Mouse (Mus musculus) right cerebral cortex, postnatal 4 days (tissue): ENCODE data around the gene Rpl6.

ENCODE experiments used
- DNase-seq: peaks from one replicate; pipeline ENCODE4 v3.0.0-alpha.2; 2022

The Rpl6 gene

DNA sequence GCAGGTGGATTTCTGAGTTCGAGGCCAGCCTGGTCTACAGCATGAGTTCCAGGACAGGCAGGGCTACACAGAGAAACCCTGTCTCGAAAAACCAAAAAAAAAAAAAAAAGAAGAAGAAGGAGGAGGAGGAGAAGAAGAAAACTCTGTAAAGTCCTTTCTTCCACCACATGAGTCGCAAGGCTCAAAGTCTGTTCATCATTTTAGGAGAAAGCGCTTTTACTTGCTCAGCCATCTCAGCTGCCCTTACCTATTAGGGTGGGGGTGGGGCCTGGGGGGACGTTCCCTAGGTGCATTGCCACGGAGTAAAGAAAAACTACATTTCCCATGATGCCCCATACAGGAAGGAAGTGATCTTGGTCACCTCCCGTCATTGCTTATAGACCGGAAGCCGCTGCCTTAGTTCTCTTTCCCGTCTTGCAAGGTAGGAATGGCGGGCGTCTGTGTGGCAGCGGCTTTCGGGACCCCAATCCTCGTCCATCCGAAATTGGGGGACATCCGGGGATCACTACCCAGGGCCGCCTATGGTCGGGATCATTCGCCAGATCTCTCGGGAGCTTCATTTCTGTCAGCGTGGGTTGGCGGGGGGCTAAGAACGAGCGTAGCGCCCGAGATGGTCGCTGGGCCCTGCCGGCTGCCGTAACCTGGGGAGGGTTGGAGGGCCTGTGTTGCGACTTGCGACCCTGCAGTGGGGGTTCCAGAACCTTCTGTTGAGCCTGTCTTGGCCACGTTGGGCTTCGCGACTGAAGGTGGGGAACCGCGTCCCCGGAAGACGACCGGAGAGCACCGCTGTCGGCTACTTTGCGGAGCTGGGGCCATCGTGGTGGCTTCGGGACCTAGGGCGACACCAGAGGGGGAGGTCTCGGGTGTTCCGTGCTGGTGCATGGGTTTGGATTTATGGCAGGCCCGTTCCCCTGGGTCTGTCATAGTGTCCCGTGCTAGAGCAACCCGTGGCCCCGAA lies at the start of gene Rpl6:
Gene Rpl6 (plus strand): TSS at position 350 of the 958 bp plus-strand sequence.
- peak; percentile 72 for DNase-seq

DNA sequence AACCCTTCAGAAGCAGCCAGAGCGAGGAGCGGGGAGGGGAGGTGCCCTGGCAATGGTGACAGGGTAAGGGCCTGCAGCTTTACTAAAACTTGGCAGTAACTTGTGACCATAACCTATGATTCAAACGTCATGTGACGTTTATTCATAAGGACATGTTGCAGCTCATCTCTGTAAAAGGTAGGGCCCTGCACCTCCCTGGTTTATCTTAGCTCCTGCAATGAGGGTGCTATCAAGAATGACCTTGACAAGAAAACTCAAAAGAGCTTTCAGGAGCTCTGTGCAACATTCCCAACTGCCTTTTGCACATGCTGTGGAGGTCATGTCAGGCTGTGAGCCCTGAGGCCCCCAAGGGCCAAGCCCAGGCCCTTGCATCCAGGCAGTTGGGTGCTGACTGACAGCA lies 48.2 kb upstream of the Rpl6 start:
- no peak for DNase-seq

DNA sequence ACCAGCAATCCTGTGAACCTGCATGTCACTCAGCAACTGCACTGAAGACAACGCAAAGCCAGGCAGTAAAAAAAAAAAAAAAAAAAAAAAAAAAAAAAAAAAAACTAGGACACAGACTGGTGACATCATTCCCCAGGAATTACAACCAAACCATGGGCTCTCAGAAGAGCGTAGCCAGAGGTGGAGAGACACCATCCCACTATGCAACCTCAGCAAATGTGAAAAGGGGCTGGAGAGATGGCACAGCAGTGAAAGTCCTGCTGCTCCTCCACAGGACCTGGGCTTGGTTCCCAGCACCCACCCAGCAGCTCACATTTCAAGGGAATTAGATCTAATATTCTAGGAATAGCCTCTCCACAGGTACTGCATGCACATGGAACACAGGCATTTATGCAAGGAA lies 47.3 kb upstream of the Rpl6 start:
- no peak for DNase-seq

DNA sequence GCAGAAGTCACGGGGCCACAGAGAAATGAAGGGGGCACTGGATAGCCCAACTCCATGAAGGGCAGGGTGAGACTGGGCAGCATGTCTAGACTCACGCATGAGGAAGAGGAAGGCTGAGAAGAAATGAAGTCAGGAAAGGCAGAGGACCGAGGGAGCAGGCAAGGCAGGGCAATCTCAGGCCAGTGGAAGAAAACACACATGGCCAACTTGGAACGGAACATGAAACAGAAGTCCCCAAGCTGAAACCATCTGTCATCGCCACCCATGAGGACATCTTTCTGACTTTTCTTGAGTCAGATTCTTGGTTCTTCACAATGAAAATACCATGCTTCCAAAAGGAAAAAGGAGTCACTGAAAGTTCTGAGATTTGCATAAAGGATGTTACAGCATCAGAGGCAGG lies 46.8 kb upstream of the Rpl6 start:
- no peak for DNase-seq

DNA sequence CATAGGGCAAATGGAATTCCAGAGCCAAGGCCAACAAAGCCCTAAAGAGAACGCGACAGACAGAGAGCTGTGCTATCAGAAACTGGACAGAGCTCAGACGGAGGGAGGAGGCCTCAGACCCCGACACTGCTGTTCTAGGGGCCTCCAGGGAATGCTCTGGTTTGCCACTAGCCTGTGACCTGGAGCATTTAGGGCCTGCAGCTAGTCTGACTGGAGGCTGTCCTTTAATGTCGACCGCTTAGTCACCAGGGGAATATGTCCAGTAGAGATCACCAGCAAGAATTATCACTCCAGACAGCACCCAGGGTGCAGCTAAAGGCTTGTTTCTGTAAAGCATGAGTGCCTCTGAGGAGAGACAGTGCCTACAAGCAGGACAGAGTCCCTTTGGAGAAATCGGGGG lies 45.3 kb upstream of the Rpl6 start:
- DNase-seq: no peak

DNA sequence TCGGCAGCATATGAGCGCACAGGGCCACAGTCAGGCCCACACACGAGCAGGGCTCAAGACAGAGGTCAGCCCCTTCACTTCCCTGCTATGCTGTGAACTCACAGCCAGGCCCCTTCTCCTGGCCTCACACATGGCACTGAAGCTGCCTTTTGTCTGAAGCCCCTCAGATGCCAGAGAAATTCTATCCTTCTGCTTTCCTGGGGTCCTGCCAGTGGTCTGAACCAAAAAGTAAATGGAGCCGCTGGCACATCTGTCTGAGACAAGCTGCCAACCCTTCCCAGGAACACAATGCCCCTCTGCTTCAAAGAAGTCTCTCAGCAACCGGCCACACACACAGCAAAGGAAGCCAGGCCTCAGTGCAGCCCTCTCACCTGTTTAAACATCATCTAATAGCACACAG lies 42.0 kb upstream of the Rpl6 start:
- DNase-seq: no peak

DNA sequence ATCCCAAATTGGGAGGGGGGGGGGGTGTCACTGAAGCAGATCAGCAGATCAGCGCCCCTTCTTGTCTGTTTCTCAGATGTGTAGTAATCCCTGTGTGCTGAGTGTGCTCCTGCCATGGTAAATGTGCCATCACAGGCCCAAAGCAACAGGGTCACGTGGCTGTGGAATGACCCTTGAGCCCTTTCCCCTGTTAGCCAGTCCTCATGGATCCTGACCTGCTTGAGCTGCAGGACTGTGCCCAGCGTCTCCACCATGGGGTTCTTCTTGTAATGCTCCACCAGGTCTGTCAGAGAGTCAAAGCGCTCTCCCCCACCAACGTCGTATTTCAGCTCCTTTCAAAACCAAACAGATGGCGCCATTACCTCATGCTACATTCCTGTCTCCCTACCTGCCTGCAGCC lies 41.4 kb upstream of the Rpl6 start:
- no peak for DNase-seq

DNA sequence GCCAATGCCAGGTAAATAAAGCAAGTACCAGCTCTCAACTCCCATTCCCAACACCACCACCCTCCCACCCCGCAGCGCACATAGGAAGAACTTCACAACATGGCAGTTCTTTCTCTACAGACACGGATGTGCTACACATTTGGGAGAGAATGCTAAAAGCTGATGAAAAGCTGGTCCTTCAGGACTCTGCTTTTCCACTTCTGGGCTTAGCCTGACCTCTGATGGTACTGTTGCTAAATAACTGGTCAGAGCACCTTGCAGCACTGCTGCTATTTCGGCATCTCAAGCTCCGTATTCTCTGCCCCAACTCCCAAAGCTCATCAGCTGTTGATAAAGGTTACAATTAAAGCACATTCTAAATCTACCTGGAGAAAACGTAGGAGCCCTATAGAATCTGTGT lies 37.4 kb upstream of the Rpl6 start:
- no peak for DNase-seq

DNA sequence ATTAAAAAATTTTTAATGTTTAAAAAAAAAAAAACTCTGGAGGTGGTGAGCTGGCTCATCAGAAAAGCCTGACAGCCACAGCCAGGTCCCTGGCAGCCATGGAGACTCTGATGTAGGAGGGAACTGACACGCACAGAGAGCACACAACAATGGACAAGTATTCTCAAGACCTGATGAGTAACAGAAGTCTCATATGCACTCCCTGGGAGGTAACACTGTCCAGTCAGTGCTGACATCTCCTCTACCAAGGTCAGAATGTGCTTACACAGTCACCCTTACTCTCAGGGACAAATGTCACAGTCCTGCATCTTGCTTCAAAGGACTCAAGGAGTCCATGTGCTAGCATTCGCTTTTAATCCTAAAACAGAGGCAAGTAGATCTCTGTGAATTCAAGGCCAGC lies 34.7 kb upstream of the Rpl6 start:
- no peak for DNase-seq

DNA sequence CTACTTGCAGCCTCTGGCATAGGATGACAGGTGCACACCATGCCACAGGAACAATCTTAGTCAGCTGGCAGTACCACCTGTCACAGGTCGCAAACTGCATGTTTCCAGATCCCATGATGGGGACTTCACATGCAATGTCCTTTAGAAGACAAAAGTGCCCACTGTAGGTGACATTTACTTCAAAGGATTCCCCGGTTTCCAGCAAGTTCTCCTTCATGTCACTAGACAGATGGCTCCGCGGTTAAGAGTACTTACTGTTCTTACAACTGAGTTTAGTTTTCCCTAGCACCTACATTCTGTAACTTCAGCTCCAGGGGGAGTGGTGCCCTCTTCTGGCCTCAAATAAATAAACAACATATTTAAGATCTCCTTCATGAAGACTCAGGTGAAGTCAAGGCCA lies 31.4 kb upstream of the Rpl6 start:
- no peak for DNase-seq

DNA sequence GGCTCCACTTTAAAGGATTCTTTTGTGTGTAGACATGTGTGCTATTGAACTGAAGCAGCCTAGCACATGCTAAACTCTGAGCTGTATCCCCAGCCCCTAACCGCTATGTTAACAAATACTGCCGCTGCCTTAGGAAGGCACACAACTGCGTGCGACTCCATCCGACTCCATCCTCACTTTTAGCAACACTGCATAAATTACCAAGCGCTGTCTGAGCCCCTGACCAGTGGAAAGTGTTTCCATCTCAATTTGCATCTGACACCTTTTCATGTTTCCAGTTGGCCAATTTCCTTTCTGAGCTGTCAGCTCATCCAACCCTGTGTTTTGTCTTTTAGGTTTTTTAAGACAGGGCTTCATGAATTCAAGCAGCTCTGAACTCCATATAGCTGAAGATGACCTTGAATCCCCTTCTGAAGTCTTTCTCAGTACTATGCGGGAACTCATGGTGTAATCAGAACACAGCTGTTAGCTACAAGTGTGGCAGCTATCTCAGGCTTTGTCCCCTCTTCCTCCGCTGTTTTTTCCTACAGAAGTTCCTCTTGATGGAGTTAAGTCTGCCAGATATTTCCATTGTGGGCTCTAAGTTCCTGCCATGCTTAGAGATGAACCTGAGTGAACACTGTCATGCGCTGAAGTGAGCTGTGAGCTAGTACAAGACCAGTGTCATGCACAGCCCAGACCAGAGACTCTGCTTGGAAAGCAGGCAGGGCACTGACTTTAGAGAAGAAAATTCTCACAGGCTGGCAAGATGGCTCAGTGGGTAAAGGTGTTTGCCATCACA lies 25.0 kb upstream of the Rpl6 start:
- no peak for DNase-seq

DNA sequence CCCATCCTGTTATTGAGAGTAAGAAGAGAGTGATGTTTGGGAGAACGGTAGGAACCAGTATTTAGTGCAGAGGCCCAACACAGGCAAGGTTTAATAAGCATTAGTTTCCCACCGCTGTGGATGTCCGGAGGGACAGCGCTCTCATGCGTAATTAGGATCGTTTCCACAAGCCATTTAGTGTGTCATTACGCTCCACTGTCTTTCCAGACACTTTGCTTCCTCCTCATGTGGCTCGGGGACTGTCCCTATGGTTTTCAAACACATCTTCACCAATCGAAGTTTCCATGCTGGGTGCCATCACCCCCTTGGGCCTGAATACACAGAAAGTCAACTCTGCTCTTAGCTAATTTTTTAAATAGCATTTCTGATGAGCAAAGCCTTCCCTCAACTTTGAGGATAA lies 21.0 kb upstream of the Rpl6 start:
- DNase-seq: no peak

DNA sequence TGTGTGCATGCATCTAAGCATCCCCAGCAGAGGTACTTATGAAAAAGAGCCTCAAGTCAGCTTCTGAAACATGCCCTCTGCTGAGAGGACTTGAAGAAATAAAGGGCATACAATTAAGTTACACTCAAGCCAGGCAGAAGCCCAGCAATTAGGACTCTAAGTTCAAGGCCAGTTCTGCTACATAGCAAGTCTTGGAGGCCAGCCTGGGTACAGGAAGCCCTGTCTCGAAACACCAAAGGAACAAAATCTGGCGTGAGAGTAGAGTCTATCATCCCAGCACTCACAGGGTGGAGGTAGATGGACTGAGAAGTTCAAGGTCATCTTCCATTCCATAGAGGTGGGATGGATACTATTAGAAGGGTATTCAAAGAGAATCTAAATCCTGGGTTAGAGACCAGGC lies 19.9 kb upstream of the Rpl6 start:
- DNase-seq: no peak

DNA sequence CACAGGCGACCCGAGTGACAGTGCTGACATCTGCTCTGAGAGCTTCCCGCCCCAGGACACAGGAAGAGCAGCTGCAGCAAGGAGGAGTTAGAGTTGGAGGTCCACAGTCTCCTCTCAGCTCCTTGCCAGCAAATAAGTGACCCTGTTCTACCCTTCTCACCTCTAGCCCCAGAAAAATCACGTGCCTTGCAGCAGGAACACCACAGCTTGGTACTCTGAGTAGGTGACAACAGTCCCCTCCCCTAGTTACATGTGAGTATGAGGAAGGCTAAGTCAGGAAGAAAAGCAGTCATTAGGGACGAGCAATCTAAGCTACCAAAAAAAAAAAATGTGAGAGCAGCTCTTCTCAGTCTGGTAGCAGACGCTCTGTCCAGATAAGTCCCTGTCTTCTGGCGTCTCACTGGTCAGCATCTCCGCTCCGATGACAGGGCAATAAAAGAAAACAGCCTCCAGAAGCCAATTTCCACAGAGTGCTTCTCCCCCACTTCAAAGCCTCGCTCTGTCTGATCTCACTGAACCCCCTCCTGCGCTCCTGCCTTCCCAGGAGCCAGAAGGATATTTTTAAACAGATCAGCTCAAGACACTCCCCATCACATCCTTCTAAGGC lies 19.2 kb upstream of the Rpl6 start:
- no peak for DNase-seq

DNA sequence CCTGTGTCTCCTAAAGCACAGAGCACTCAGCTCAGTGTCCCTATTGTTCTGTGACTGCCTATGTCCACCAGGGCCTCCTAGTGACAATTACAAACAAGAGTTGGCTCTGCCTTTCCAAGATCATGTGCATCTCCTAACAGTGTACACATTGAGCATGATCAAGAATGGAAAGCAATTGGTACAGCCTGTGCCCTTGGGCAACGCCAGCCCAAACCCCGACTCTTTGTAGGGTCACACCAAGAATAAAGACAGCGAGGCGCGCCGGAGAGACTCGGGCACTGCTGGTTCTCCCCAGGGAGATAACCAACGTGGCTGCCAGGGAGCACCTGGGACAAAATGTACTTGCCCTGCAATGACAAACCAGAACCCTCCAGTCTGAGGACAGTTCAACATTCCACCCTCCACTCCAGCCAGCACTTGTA lies 16.7 kb upstream of the Rpl6 start:
- DNase-seq: no peak

DNA sequence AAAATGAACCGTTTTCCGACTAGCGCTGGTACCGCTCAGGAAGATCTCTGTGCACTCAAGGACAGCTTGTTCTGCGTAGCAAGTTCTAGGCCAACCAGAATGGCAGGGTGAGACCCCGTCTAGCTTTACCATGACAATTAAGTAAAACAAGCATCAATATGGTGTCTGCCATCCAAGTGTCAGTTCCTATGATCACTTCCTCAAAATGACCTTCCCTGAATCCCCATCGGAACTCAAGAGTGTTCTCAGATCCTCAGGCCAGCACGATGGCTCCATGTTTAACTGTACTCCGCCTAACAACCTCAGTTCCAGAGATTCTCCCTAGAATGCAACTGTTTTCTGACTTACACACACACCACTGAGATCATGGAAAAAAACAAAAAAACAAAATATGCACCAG lies 16.0 kb upstream of the Rpl6 start:
- no peak for DNase-seq

DNA sequence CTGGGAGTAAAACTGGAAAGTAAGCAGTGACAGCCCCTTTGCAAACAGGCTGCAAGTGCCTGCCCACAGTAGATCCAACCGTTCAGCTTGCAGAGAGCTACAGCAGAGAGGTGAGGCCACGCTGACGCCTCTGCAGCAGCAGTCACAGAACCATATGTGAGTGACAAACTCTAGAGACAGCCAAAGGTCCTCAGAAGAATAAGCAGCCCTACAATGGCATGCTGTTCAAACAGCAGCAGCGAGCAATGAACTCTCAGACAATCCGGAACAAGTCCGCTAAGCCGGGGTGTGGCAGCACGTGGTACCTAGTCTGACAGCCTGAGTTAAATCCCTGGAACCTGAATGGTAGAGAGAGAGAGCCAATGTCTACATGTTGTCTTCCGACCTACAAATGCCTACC lies 15.1 kb upstream of the Rpl6 start:
- DNase-seq: no peak

DNA sequence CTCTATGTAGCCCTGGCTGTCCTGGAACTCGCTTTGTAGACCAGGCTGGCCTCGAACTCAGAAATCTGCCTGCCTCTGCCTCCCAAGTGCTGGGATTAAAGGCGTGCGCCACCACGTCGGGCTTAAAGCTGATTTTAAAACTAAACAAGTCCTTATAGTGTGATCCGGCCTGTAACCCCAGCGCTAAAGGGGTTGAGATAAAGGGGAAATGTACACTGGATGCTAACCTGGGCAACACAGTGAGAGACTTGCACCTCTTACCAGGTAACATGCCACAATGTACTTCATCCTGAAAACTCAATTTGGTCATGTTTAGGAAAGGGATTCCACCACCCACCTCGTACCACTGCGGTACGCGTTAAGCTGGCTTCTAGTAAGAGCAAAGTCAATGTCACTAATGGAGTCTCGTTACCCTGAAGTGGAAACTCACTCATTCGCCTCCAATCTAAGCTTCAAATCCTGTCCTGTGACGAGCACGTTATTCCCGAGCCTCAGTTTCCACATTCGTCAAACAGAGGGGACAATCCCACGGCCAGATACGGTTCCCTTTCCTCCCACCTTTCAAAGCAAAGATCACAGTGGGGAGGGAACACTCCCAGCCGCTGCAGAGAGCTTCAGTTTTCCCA lies 14.0 kb upstream of the Rpl6 start:
- no peak for DNase-seq

DNA sequence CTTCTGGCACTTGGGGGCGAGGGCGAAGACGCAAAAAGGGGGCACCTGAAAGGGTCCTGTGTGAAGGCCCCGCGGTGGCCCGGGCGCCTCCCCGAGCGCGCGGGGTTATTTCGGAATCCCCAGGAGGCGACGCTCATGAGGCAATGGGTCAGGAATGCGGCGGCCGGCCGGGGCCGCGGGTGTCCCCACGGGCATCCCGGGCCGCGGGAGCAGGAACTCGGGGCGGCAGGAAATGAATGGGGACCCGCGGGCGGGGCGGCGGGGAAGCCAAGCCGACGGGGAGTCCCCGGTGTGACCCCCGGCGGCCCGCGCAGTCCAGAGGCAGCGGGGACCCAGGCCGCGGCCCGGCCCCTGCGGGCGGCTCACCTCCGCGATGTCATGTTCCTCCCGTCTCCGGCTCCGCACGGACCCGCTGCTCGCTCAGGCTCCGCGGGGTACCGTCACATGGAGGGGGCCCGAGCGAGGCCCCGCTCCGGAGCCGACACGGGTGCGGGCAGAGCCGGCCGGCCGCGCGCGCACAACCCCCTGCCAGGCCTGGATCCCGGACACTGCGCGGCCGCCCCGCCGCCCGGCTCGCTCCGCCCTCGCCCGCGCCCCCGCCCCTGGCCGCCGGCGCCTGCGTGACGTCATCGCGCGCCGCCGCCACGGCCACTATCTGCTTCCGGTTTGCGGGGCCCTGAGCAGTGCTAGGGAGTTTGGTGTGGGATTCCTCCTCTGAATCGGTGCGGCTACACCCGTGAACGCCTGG lies 13.3 kb upstream of the Rpl6 start, which contains the start of gene Ptpn11:
Gene Ptpn11 (minus strand): TSS at position 562 of the 748 bp plus-strand sequence.
- DNase-seq: peak; percentile 86

DNA sequence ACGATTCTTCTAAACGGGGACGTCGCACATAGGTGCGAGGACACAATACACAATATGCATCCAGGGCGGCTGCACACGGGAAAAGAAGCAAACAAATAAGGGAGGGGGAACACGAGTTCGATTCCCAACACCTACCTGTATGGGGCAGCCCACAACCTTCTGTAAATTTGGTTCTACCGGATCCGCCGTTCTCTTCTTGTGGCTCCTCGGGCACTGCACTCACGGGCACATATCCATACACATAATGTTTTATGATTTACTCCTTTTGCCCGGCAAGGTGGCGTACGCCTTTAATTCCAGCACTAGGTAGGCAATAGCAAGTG lies 12.7 kb upstream of the Rpl6 start:
- no peak for DNase-seq

DNA sequence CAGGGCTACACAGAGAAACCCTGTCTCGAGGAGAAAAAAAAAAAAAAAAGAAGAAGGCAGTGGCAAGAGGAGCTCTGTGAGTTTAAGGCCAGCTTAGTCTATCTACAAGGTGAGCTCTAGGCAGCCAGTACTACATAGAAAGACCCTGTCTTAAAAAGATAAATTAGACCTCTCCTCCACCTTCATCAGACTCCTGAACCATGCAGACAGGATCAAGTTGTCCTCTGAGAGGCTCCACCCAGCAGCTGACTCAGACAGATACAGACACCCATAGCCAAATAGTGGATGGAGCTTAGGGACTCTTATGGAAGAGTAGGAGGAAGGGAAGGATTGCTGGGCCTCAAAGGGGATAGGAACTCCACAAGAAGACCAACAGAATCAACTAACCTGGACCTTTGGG lies 10.1 kb upstream of the Rpl6 start:
- DNase-seq: no peak

DNA sequence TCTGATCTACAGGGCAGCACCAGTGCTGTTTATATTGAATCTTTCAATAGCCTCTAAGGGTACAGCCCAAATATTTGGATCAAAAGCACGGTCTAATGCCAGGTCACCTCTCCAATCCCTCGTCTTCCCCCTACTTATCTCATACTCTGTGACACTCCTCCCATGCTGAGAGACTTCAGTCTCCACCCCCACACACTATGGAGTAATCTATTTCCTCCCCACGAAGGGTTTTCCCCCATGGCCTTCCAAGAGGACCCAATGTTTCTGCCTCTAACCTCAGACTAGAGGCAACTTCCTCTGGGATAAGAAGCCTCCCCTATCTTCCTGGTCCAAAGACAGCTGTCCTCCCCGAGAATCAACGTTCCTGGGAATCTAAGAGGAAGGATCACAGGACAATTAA lies 7.5 kb upstream of the Rpl6 start:
- DNase-seq: no peak

DNA sequence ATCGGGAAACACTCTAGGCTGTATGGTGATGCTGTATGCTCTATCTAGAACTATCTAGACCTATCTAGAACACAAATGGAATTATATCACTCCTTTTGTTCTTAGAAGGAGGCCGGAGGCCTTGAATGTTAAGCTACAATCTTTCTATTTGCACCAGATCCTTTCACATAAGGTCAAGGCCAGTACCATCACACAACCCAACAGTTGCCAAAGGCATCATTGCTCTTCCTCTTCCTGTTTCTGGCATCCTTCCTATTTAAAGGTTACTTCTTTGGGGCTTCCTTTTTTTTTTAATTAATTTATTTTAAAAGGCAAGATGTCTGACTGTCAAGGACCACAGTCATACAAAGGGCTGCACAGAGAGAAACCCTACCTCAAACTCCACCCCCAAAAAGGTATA lies 6.9 kb upstream of the Rpl6 start:
- DNase-seq: no peak
